Mouse (Mus musculus) layer of hippocampus, postnatal 25 days (tissue): ENCODE results near the gene Mbd3. TPM values are rescaled to one million over a fixed set of nuclear protein-coding genes. Genes with fewer than 3 reads are reported as not detected.
A peak's percentile ranks its signal among the peaks of the same experiment; 100 is the strongest.

Experiments
- DNase-seq, 2 experiments: peaks; one replicate each; pipeline ENCODE4 v3.0.0; 2022; ENCODE audit warnings: mixed read lengths in 2 of 2, low spot score in 1 of 2; ENCODE audit errors: extremely low spot score in 1 of 2
- total RNA-seq, 2 experiments: library from RNA; stranded (reverse); gene quantifications; 2 replicates each; pipeline ENCODE4 v1.2.3; 2021

The Mbd3 gene
- 100 to 1,000 TPM; 138 to 159 TPM for total RNA-seq

DNA sequence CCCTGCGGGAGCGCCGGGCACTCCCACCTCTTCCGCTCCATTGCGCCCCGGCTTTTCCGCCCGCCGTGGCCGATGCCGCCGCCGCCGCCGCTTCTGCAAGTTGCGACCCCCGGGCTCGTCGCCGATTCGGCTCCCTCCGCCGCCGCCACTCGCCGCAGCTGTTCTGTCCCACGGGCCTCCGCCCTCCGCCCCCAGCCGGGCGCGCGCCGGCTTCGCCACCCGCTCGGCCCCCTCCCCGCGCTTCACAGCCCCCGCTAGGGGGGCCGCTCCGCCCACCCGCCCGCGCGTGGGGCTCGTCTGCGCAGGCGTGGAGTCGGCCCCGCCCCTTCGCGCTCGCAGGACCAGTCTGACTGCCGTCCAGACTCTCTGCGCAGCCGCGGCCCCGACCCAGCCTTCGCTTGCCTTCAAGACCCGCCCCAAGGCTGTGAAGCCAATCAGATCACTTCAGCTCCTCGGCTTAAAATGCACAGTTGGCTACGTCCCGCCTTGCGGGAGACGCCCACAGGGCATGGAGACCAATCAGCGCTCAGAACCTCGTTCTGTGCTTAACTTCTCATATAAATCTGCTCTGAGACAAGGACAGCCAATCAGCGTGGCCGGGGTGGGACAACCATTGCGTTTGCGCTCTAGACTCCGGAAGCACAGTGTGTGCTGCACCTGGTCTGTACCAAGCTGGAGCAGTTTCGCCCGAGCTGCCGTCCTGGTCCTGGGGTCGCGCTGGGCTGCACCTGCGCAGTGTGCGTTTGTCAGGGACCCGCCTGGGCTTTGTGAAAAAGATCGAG lies at the start of gene Mbd3:
Gene Mbd3, minus strand, starts transcription at position 360 of the 782 bp plus-strand sequence.
- DNase-seq = peak; percentile 90 to 95

DNA sequence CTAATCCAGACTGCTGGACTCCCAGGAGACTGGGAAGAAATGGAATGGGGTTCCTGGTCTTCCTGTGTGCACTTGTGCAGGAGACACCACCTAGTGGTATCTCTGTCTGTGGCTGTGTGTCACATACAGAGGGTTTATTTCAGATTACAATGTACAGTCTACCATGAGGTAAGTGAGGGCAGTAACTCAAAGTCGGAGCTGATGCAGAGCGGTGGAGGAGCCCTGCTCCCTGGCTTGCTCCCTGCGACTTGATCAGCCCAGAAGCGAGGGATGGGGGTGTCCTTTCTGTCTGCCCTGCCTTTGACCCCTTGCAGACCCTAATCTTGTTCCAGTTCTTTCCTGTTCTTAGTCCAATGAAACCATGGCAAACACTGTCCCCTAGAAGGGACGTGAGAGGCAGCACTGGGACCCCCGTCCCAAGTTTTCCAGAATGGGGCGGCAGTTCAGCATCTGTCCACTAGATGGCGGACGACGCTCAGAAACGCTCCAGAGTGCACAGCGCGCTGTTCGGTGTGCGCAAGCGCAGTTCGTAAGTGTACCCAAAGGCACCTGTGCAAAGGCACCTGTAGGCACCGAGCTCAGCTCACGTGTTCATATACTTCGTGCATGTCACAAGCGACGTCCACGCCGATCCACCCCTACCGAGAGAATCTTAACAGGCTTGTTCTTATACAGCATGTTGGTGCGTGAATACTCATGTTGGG lies 46.7 kb upstream of the Mbd3 start:
- peak; percentile 65 to 89 for DNase-seq

DNA sequence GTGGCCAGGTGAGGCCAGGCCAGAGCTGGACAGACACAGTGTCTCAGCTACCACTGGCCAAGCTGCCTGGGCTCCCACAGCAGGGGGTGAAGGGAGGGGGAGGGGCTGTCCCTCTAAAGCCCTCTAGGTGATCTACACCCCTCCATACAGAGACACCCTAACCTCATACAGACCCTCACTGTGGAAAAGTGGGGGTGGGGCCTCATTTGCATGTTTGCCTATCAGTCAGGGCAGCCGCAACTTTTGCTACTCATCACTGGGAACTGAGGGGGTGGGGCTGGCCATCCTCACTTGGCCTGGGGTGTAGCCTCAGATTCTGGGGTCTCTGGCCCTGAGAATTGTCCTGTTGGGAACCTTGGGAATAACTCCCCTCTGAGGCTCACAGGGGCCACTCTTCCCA lies 45.7 kb upstream of the Mbd3 start:
- DNase-seq = no peak

DNA sequence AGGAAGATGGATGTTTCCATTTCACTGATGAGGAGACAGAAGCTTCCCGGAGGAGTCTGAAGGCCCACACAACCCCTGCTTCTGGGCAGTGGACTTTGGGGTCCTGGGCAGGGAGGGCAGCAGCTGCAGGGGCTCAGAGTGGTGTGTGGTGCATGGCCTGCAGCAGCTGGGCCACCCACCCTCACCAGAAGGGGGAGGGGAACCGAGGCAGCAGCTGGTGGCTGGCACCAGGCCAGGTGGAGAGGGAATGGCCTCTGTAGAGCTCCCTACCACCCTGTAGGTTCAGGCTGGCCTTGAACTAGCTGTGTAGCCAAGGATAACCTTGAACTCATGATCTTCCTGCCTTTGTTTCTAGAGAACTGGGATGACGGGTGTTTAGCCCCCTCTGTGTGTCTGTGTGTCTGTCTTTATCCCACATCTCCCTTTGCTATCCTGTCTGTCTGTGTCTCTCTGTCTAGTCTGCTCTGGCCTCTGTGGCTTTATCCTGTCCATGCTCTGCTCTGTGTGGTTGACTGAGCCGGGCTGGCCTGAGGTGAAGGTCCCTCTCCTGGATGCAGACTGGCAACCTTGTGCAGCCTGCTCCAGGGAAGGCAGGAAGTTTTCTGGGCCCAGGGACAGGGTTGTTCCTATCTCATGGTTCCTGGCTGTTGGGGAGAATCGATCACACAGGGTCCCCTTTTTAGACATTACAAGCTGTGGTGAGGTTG lies 45.1 kb upstream of the Mbd3 start:
- DNase-seq = no peak

DNA sequence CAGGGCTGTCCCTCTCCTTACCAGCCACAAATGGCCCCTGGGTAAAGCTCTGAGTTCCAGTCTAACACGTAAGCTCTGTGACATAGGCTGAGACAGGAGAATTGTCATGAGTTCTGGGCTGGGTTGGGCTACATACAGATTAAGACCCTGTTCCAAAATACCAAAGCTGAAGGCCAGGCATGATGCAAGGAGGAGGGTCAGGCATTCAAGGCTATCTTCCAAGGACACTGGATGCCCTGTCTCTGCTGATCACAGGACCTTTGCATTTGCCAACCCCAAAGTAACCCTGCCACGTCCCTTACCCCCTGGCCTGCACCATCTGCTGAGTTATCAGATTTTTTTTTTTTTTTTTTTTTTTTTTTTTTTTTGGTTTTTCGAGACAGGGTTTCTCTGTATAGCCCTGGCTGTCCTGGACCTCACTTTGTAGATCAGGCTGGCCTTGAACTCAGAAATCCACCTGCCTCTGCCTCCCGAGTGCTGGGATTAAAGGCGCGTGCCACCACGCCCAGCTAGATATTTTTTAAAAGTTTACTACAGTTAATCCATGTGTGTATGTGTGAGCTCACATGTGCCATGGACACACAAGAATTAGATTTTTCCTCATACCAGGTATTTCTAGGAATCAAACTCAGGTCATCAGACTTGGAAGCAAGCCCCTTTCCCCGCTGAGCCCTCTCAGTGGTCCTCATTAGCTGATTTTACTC lies 44.4 kb upstream of the Mbd3 start:
- no peak for DNase-seq

DNA sequence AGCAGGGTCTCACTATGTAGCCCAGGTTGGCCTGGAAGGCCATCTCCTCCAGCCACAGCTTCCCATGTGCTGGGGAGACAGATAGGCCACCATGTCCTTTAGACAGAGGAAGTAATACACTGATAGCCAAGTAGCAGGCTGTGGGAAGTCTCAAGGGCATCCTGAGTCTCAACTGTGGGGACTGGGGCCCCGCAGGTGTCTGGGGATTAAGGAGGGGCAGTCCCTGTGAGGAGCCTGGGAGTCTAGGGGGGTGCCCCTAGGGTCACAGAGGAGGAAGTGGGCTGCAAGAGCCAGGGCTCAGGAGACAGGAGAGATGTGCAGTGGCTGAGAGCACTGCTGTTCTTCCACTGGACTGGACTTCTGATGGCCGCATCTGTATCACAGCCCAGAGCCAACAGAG lies 43.6 kb upstream of the Mbd3 start:
- DNase-seq = no peak

DNA sequence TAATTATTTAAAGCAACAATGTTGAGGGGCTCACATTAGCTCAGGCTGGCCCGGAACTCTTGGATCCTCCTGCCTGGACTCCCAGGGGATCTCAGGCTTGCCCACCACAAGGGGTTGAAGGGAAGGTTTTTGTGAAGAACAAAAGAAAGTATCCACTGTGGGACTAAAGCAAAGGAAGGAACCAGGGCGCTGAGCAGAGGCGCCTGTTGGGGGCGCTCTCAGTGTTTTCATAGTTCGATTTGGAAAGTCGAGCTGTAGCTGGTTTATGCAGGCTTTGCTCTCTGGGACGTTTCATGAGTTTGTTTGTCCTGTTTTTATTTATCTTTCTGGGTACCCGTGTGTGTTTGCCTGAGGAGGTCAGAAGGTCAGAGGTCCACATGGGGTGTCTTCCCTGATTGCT lies 42.2 kb upstream of the Mbd3 start:
- no peak for DNase-seq

DNA sequence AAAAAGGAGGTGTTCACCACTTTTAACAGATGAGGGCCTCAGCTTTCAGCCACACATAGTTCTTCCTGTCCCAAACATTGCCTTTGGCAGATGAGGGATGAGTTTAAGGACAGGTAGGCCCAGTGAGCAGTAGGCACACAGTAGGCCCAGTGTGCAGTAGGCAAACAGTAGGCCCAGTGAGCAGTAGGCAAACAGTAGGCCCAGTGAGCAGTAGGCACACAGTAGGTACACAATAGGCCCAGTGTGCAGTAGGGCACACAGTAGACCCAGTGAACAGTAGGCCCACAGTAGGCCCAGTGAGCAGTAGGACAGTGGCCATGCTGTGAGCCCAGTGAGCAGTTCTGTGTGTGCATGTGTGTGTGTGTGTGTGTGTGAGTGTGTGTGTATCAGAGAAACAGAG lies 40.7 kb upstream of the Mbd3 start:
- DNase-seq = no peak

DNA sequence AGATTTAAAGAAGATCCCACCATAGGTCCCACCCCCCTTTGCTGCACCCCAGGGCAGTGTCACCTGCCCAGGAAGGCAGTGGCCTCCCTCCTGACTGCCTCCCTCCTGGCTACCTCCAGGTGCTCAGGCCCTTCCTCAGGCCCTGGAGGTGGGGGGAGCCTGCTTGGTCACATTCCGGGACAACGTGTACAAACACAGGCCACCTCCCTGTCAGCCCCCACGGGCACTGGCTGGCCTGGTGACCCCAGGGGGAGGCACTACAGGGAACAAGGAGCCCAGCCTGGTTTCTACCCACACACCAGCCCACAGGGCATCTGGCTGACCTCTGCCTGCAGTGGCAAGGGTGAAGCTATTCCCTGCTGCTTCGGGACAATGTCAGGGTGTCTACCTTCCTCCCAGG lies 38.6 kb upstream of the Mbd3 start:
- DNase-seq = no peak

DNA sequence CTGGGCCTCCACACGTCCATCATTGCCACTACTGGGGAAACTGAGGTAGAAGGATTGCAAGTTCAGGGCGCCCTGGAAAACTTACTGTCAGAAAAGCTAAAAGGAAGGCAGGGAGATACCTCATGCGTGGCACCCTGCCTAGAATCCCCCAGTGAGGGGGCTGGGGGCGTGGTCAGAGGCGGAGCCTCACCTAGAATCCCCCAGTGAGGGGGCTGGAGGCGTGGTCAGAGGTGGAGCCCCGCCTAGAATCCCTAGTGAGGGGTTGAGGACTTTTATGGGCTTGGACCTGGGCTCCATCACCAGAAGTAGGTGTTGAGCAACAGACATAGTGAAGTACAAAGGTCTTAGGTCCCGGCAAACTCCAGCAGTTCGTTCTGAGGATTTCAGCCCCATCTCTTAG lies 36.9 kb upstream of the Mbd3 start:
- no peak for DNase-seq

DNA sequence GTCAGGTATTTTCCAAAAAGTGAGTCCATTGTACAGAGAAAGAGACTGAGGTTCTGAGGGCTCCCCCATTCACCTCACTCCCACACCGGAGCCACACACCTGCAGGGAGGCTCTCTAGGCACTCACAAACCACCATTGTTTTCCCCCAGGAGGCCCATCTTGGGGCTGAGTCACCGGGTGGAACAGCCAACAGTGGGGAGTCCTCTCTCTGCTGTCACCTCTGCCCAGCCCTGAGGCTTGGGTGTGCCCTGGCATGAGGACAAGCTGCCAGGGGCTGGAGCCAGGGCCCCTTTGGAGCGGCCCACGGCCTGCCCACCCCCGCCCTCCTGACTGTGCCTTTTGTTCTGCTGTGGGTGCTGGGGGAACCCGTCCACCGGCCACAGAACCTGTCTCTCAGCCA lies 36.4 kb upstream of the Mbd3 start:
- DNase-seq = no peak

DNA sequence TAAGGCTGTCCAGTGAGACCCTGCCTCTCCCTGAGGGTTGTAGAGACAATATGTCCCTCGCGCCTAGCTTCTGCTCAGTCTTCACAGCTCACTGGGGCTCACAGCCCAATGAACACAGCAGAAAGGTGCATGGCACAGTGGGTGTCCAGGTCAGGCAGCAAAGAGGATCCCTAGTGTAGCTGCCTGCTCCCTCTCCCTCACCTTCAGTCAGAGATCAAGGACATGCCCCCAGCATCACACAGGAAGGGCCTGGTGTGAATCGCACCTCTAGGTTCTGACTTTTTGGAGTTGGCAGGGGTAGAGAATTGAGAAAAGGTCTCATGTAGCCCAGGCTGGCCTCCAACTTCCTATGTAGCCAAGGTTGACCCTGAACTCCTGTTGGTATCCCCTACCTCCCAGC lies 35.5 kb upstream of the Mbd3 start:
- DNase-seq = no peak

DNA sequence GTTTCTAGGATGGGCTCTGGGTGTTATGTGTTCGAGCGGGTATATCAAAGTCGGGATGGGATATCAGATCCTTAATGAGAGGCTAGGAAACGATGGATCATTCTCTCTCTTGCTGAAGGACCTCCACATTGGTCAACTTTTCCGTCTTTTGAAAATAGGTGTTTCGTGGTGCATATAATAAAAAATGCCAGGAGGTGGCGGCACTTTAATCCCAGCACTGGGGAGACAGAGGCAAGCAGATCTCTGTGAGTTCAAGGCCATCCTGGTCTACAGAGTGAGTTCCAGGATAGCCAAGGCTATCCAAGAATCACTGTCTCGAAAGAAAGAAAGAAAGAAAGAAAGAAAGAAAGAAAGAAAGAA lies 34.9 kb upstream of the Mbd3 start:
- no peak for DNase-seq

DNA sequence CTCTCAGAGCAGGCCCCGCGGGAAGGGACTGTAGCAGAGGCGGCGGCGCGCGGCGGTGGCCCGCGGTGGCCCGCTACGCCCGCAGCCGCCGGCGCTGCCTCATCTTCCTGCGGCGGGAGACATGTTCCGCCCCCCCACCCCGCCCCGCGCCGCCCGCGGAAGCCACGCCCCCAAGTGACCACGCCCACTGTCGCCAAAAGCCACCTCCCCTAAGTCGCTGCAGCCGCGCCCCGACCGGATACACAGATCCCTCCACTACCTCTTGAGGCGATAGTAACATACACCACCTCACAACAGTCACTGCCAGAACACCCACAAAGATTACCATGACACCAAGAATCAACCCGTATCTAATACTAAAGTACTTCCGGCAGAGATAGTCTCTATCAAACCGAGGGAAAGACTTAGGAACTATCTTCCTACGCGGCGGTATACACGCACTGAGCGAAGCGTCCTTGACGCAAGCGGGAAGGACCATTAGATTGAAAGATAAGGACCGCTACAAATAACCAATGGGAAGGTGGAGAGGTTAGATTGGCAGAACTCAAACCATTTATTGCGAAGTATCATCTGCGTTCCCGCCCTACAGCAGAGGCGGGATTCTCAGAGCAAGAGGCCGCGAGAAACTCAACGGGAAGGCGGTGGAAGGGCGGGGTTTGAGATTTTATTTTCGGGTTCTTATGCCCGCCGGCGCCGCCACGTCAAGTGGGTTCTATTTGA lies 34.3 kb upstream of the Mbd3 start, which contains the start of gene Tcf3:
Gene Tcf3, minus strand, starts transcription at position 135 of the 720 bp plus-strand sequence.
- DNase-seq = peak; percentile 90 to 91

DNA sequence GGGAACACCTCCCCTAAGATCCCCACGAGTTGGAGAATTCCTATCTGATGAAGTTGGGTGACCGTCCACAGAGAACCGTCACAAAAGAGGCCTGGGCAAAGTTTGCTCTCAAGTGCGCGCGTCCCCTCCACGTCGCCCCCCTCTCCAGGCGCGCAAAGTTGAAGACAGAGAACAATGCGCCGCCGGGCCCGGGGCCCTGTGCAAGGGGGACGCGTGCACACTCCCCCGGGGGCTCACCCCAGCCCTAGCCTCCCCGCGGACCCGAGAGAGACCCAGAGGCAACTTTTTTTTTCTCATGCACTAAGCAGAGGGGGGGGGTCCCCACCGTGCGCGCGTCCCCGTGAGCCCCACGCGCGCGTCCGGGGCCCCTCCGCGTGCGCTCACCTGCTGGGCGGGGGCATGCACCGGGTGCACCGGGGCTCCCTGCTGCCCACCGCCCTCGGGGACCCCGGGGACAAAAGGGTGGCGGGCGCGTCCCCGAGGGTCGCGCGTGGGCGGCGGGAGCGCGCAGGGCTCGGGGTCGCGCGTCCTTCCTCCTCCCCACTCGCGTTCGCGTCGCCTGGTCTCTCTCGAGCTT lies 33.7 kb upstream of the Mbd3 start:
- no peak for DNase-seq

DNA sequence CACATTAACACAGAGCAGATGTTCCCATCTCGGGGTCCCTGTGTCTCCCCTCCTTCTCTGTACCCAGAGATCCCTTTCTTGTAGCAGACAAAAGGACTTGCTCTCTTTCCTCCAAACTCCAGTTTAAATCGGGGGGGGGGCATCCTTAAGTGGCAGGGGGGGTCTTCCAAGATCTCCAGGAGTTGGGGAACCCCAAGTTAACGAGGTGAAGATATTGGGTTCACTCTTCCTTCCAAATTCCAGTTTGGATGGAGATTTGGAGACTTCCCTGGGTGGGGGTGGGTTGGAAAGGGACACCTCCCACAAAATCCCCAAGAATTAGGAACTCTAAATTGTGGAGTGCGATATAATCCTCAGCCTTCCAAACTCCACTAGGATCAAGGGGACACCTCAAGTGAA lies 33.0 kb upstream of the Mbd3 start:
- no peak for DNase-seq

DNA sequence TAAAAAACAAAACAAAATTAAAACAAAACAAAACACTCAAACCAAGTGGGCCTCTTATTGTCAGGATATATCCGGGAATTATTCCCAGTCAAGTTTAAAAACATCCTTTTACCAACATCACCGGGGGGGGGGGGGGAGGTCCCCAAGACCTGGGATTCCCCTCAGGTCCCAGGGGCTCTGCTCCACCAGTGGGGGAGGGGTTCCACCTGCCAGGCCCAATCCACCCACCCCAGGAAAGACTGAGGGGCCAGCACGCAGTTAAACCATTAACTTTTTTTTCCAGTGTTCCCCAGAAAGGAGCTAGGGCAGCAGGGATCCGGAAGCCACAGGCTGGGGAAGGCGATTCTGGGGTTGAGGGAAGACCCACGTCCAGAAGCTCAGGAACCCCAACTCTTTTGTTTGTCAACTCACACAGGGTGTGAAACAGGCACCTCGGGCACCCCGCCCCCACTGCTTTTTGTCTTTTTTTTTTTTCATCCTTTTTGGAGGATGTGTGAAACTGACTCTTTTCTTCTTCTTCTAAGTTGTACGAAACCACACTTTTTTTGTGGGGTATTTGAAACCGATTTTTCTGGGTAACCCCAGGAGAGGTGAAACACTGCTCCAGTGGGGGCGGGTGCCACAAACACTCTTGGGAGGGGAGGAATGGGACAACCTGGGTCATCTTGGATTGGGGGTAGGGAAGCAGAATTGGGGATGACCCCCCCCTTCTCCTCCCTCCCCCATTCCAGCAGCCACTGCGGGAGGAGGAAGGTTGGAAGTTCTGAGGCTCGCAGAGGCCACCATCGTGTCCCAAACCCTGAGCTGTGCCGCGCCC lies 32.4 kb upstream of the Mbd3 start:
- no peak for DNase-seq

DNA sequence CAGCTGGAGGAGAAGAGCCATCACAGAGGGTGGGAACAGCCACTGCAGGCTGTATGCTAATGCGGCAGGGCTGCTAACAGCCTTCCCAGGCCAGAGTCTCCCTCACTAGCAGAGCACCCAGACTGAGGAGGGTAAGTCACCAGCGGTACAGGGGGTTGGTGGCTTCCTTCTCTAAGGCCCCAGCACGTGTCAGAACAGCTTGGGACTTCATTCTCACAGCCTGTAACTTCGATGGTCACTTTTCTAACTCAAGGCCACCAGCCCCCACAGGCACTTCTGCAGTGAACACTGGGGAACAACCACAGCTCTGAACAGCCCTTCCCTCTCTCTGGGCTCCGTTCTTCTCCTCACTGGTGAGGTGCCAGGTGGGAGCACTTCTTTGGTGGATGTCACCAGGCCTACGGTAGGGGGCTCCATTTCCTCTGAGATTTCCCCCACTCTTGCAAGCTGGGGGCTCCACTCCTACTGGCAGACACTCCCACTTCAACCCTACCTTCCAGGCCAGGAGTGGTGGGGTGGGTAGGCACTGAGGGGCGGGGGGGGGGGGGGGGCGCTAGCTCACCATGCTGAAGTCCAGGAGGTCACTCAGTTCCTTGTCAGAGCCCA lies 31.1 kb upstream of the Mbd3 start:
- DNase-seq = no peak

DNA sequence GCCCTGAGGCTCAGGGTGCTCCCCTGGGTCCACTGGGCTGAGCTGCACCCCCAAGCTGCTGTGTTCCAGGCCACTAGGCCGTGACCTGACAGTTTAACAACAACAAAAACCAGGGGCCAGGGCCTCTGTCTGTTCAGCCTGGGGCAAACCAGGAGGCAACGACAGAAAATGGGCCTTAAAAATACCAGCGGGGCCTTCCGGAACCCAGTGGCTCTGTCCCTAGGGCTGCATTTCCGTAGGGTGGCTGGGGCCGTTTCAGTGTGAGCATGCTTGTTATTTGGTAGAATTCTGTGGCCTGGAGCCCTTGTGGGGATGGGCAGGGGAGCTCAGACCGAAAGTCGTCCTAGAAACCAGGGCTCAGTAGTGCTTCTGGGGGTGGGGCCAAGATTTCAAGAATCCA lies 30.4 kb upstream of the Mbd3 start:
- DNase-seq = no peak
